Mouse (Mus musculus): ENCODE results near the gene Zfp874a.

- TF ChIP-seq MYOG (IDR thresholded peaks at IDR 0.05; ENCODE audit: control insufficient read depth, extremely low read depth, insufficient read length) (no peak), USF1 (IDR thresholded peaks at IDR 0.05; ENCODE audit: low read depth) (no peak), CTCF (IDR thresholded peaks at IDR 0.05; ENCODE audit: control insufficient read depth, insufficient read depth, insufficient read length) (no peak), MAX (IDR thresholded peaks at IDR 0.05) (no peak), CEBPB (IDR thresholded peaks at IDR 0.05; ENCODE audit: low read depth) (no peak)
These were observed 30.7 kb downstream of the Zfp874a start for GRCm38 (mm10) chr13:67420558-67421206.

Data from C2C12 (cell line).